Mouse (Mus musculus) stomach, embryonic 14.5 days (tissue): Measurements from ENCODE around the gene Arnt2. TPM values are rescaled to one million over a fixed set of nuclear protein-coding genes. Genes with fewer than 3 reads are reported as not detected.

Experiments
- ATAC-seq: fragments of 200-750 bp; cut with Nextera tagmentation; 2 replicates; pipeline ENCODE4 v1.8.0; 2017; ENCODE audit warnings: low read depth, moderate TSS enrichment; ENCODE audit not compliant: insufficient number of reproducible peaks, insufficient read depth, low FRiP score
- H3K27ac ChIP-seq: fragments of 300-500 bp; sonication (generic); 2 replicates; pipeline ENCODE4 v1.5.1; 2014; ENCODE audit warnings: mild to moderate bottlenecking, low read length, moderate library complexity, mixed read lengths
- H3K27me3 ChIP-seq: fragments of 300-500 bp; sonication (generic); 2 replicates; pipeline ENCODE4 v1.6.1; 2014; ENCODE audit warnings: low read length, control low read depth, mixed read lengths; ENCODE audit not compliant: control insufficient read depth, insufficient read depth
- H3K36me3 ChIP-seq: fragments of 300-500 bp; sonication (generic); 2 replicates; pipeline ENCODE4 v1.6.1; 2014; ENCODE audit warnings: mild to moderate bottlenecking, control low read depth, low read length, moderate library complexity, mixed read lengths; ENCODE audit not compliant: control insufficient read depth, insufficient read depth
- H3K4me1 ChIP-seq: fragments of 300-500 bp; sonication (generic); 2 replicates; pipeline ENCODE4 v1.6.1; 2014; ENCODE audit warnings: low read length, control low read depth, mixed read lengths; ENCODE audit not compliant: control insufficient read depth, insufficient read depth
- H3K4me2 ChIP-seq: fragments of 300-500 bp; sonication (generic); replicated peaks from 2 replicates; pipeline ENCODE4 v1.6.1; 2014; ENCODE audit warnings: low read depth, low read length, control low read depth
- H3K4me3 ChIP-seq: fragments of 300-500 bp; sonication (generic); 2 replicates; pipeline ENCODE4 v1.5.1; 2014; ENCODE audit warnings: low read depth, low read length, control low read depth
- H3K9ac ChIP-seq: fragments of 300-500 bp; sonication (generic); replicated peaks from 2 replicates; pipeline ENCODE4 v1.6.1; 2014; ENCODE audit warnings: low read depth, mild to moderate bottlenecking, control low read depth, low read length, moderate library complexity, mixed read lengths
- H3K9me3 ChIP-seq: fragments of 300-500 bp; sonication (generic); 2 replicates; pipeline ENCODE4 v1.6.1; 2016; ENCODE audit warnings: low read depth, low read length, control low read depth; ENCODE audit not compliant: control insufficient read depth
- WGBS: fragments of 180-500 bp; shearing (Covaris S2); extraction: QIAGEN DNeasy Blood & Tissue Kit; methylation state at CpG from one replicate; pipeline ENCODE4 v1.1.7; 2014; 5-methylcytosine and 5-hydroxymethylcytosine counted together
- polyA plus RNA-seq: library from polyadenylated mRNA; unstranded; fragments of >200 nt; fragmentation: Nextera tagmentation; extraction: Ambion mirVana; gene quantifications from 2 replicates; pipeline ENCODE4 v1.2.1, GENCODE M21; 2014

Gene Arnt2
- polyA plus RNA-seq, 1 experiment from 2014 or later = 6.8 TPM

- 82% methylated on average over 3 of the region's 3 CpGs for whole genome bisulfite sequencing
- Histone ChIP-seq H3K27me3 (no peaks in the 10 kb centered on the region), H3K36me3 (no peaks in the 10 kb centered on the region), H3K4me3 (no peak overlapping the region), H3K27ac (no peak overlapping the region), H3K9me3 (no peaks in the 10 kb centered on the region), H3K4me1 (no peaks in the 10 kb centered on the region), H3K9ac (no peak overlapping the region), H3K4me2 (no peak overlapping the region)
- no peak for ATAC-seq
Observed at GRCm38 (mm10) chr7:84311624-84312023, 98.4 kb downstream of the Arnt2 start.

GRCm38 (mm10) chr7:84310909-84311311 is 99.1 kb downstream of the Arnt2 start:
- Histone ChIP-seq H3K36me3 (no peaks in the 10 kb centered on the region), H3K9ac (no peak overlapping the region), H3K4me2 (no peak overlapping the region), H3K9me3 (no peaks in the 10 kb centered on the region), H3K27ac (no peak overlapping the region), H3K27me3 (no peaks in the 10 kb centered on the region), H3K4me3 (no peak overlapping the region), H3K4me1 (no peaks in the 10 kb centered on the region)
- 92% methylated on average over 4 of the region's 4 CpGs for WGBS
- no peak for ATAC-seq

GRCm38 (mm10) chr7:84307329-84307925 is 102.5 kb downstream of the Arnt2 start:
- Histone ChIP-seq H3K9me3 (no peaks in the 10 kb centered on the region), H3K4me1 (no peaks in the 10 kb centered on the region), H3K36me3 (no peaks in the 10 kb centered on the region), H3K4me2 (no peak overlapping the region), H3K4me3 (no peak overlapping the region), H3K27me3 (no peaks in the 10 kb centered on the region), H3K9ac (no peak overlapping the region), H3K27ac (no peak overlapping the region)
- WGBS = 93% methylated on average over 3 of the region's 3 CpGs
- no peak for ATAC-seq

GRCm38 (mm10) chr7:84300261-84300660 is 109.7 kb downstream of the Arnt2 start:
- H3K4me2 ChIP-seq = no peak overlapping the region
- no peaks in the 10 kb centered on the region for H3K9me3 ChIP-seq
- H3K36me3 ChIP-seq = no peaks in the 10 kb centered on the region
- H3K4me1 ChIP-seq = no peaks in the 10 kb centered on the region
- H3K4me3 ChIP-seq = no peak overlapping the region
- WGBS = 81% methylated on average over 1 of the region's 1 CpGs
- no peaks in the 10 kb centered on the region for H3K27me3 ChIP-seq
- H3K9ac ChIP-seq = no peak overlapping the region
- no peak overlapping the region for H3K27ac ChIP-seq
- no peak for ATAC-seq

GRCm38 (mm10) chr7:84299601-84300000 is 110.4 kb downstream of the Arnt2 start:
- H3K9ac ChIP-seq = no peak overlapping the region
- ATAC-seq = no peak
- no peaks in the 10 kb centered on the region for H3K9me3 ChIP-seq
- H3K27ac ChIP-seq = no peak overlapping the region
- H3K27me3 ChIP-seq = no peaks in the 10 kb centered on the region
- 83% methylated on average over 4 of the region's 4 CpGs for WGBS
- H3K36me3 ChIP-seq = no peaks in the 10 kb centered on the region
- H3K4me3 ChIP-seq = no peak overlapping the region
- H3K4me1 ChIP-seq = no peaks in the 10 kb centered on the region
- no peak overlapping the region for H3K4me2 ChIP-seq

- H3K9ac ChIP-seq = no peak overlapping the region
- H3K9me3 ChIP-seq = no peaks in the 10 kb centered on the region
- no peak overlapping the region for H3K27ac ChIP-seq
- H3K36me3 ChIP-seq = no peaks in the 10 kb centered on the region
- no peak overlapping the region for H3K4me3 ChIP-seq
- H3K4me1 ChIP-seq = no peaks in the 10 kb centered on the region
- WGBS = 82% methylated on average over 7 of the region's 7 CpGs
- ATAC-seq = no peak
- no peak overlapping the region for H3K4me2 ChIP-seq
- no peaks in the 10 kb centered on the region for H3K27me3 ChIP-seq
Observed at GRCm38 (mm10) chr7:84293054-84293453, 116.9 kb downstream of the Arnt2 start.

GRCm38 (mm10) chr7:84287226-84287587 is 122.8 kb downstream of the Arnt2 start:
- no peak overlapping the region for H3K27ac ChIP-seq
- no peaks in the 10 kb centered on the region for H3K27me3 ChIP-seq
- H3K9ac ChIP-seq = no peak overlapping the region
- WGBS = 74% methylated on average over 2 of the region's 2 CpGs
- H3K9me3 ChIP-seq = no peaks in the 10 kb centered on the region
- H3K36me3 ChIP-seq = no peaks in the 10 kb centered on the region
- no peak overlapping the region for H3K4me3 ChIP-seq
- no peaks in the 10 kb centered on the region for H3K4me1 ChIP-seq
- ATAC-seq = no peak
- H3K4me2 ChIP-seq = no peak overlapping the region

- H3K9ac ChIP-seq = no peak overlapping the region
Observed at GRCm38 (mm10) chr7:84286526-84287225, 123.3 kb downstream of the Arnt2 start.

GRCm38 (mm10) chr7:84285790-84286189 is 124.2 kb downstream of the Arnt2 start:
- no peaks in the 10 kb centered on the region; the same call in 1 of the 2 replicates for H3K36me3 ChIP-seq
- H3K9ac ChIP-seq = no peak overlapping the region
- H3K4me2 ChIP-seq = no peak overlapping the region
- no peaks in the 10 kb centered on the region for H3K4me1 ChIP-seq
- 85% methylated on average over 7 of the region's 7 CpGs for WGBS
- ATAC-seq = no peak
- no peak overlapping the region for H3K27ac ChIP-seq
- no peaks in the 10 kb centered on the region for H3K9me3 ChIP-seq
- no peaks in the 10 kb centered on the region for H3K27me3 ChIP-seq
- H3K4me3 ChIP-seq = no peak overlapping the region

More at GRCm38 (mm10) chr7:84286526-84287225, 123.3 kb downstream of the Arnt2 start:
- 92% methylated on average over 8 of the region's 8 CpGs for WGBS
- no peaks in the 10 kb centered on the region for H3K27me3 ChIP-seq
- H3K36me3 ChIP-seq = no peaks in the 10 kb centered on the region; the same call in 1 of the 2 replicates
- ATAC-seq = no peak
- no peak overlapping the region for H3K4me2 ChIP-seq
- H3K9me3 ChIP-seq = no peaks in the 10 kb centered on the region
- H3K4me3 ChIP-seq = no peak overlapping the region
- H3K4me1 ChIP-seq = no peaks in the 10 kb centered on the region
- H3K27ac ChIP-seq = no peak overlapping the region
